ENCODE assay signal across 9 mouse cellular contexts in the genomic region with DNA sequence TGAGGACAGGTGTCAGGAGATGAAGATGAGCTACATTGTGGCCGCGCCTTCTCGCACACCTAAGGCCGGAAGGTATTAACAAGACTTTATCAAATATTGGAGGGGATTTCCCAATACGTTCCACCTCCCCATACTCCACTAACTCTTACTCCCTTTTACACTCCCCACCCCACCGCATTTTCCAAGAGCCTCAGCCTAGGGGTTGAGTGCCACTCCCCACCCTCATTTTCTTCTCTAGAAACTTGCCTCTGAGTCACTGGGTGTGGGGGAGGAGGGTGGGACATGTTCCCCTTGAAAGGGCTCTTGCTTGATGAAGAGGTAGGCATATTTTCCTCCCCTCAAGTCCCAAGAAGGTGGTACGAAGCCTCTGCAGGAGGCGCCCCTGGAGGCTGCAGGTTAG. TPM values are rescaled to one million over a fixed set of nuclear protein-coding genes. Genes with fewer than 3 reads are reported as not detected.
DNase-seq lines count a peak whose midpoint lies in the region; ATAC-seq and TF ChIP-seq lines count a peak whose summit lies in the region.
"Had no signal": no experiment of that assay in that cellular context is flagged by ENCODE, and none has a peak within 500 bp of the region (broad histone marks: within the 10 kb centered on the region; RNA-seq: fewer than 3 reads in every experiment).

No protein-coding gene starts in this region.

- no peak for TF ChIP-seq POLR2A in cortical plate, adult 2 months (IDR thresholded peaks at IDR 0.05; ENCODE audit: extremely low read depth, insufficient read depth, low read length)

- DNase-seq in left cerebral cortex, adult 2 months (ENCODE audit: extremely low spot score in 1 of 2, low spot score in 2 of 2) = no peak
- no peak for DNase-seq in left cerebral cortex, adult 8-10 months (ENCODE audit: low spot score in 2 of 2)
- no peak for DNase-seq in limb, embryonic 11.5 days (ENCODE audit: low spot score)
- DNase-seq in midbrain, postnatal 0 days (ENCODE audit: low spot score) = no peak
- no peak for DNase-seq in cerebellum, postnatal 4 days (ENCODE audit: low spot score in 2 of 2)
- no peak for DNase-seq in cerebellum, adult 9-11 months

- H3K27me3 ChIP-seq in limb, embryonic 11.5 days (ENCODE audit: control insufficient read depth, insufficient read depth, low read length) = no peaks in the 10 kb centered on the region
- H3K27me3 ChIP-seq in midbrain, postnatal 0 days (ENCODE audit: insufficient read depth, low read length) = no peaks in the 10 kb centered on the region

- H3K4me3 ChIP-seq in left cerebral cortex, adult 2 months = peak overlapping the region; percentile 56
- peak overlapping the region; percentile 43 for H3K4me3 ChIP-seq in cortical plate, adult 2 months (ENCODE audit: insufficient read depth, low read length)
- peak overlapping the region; percentile 69 for H3K4me3 ChIP-seq in limb, embryonic 11.5 days (ENCODE audit: low read depth, low read length)
- H3K4me3 ChIP-seq in midbrain, postnatal 0 days (ENCODE audit: low read depth, low read length) = peak overlapping the region; percentile 80

- TF ChIP-seq CTCF in left cerebral cortex, adult 2 months (IDR thresholded peaks at IDR 0.05) = no peak
- no peak for TF ChIP-seq CTCF in cortical plate, adult 2 months (IDR thresholded peaks at IDR 0.05; ENCODE audit: extremely low read depth, insufficient read depth, low read length)
- TF ChIP-seq CTCF in midbrain, postnatal 0 days (IDR thresholded peaks at IDR 0.05) = no peak

- no peaks in the 10 kb centered on the region for H3K9me3 ChIP-seq in limb, embryonic 11.5 days (ENCODE audit: control insufficient read depth, low read length)
- H3K9me3 ChIP-seq in midbrain, postnatal 0 days (ENCODE audit: low read length) = no peaks in the 10 kb centered on the region

- intact Hi-C loops in left cerebral cortex, adult 2 months (cut with DNase I) = loop anchor here (2.0 kb wide), 1 partner anchor 91 kb away; no protein-coding TSS in a partner anchor

- H3K9ac ChIP-seq in limb, embryonic 11.5 days (ENCODE audit: low read length) = peak overlapping the region; percentile 71; the same call in 1 of the 2 replicates
- H3K9ac ChIP-seq in midbrain, postnatal 0 days (replicated peaks; ENCODE audit: low read length, poor library complexity, severe bottlenecking) = peak overlapping the region; percentile 80

- no peaks in the 10 kb centered on the region for H3K36me3 ChIP-seq in limb, embryonic 11.5 days (ENCODE audit: control insufficient read depth, insufficient read depth, low read length)
- H3K36me3 ChIP-seq in midbrain, postnatal 0 days (ENCODE audit: insufficient read depth, low read length) = no peaks in the 10 kb centered on the region

- H3K27ac ChIP-seq in left cerebral cortex, adult 2 months = no peak overlapping the region
- H3K27ac ChIP-seq in cortical plate, adult 2 months (ENCODE audit: insufficient read depth, low read length) = no peak overlapping the region
- H3K27ac ChIP-seq in limb, embryonic 11.5 days (replicated peaks; ENCODE audit: low read depth, low read length) = no peak overlapping the region
- H3K27ac ChIP-seq in midbrain, postnatal 0 days (ENCODE audit: low read depth, low read length) = no peak overlapping the region

- 18% methylated on average over 8 of the region's 8 CpGs for WGBS in limb, embryonic 11.5 days
- WGBS in midbrain, postnatal 0 days = 33% methylated on average over 8 of the region's 8 CpGs

- no peak for ATAC-seq in limb, embryonic 11.5 days (ENCODE audit: insufficient number of reproducible peaks, low FRiP score, low TSS enrichment, low read depth)
- no peak for ATAC-seq in midbrain, postnatal 0 days (ENCODE audit: low FRiP score)
- no peak for ATAC-seq in cerebellum, adult (ENCODE audit: insufficient number of reproducible peaks, low FRiP score, low TSS enrichment)

- H3K4me1 ChIP-seq in cortical plate, adult 2 months (ENCODE audit: control insufficient read depth, insufficient read depth, low read length) = 0 out of 2 replicates have a peak, but pooled peaks cover 1% of the 10 kb centered on the region
- peaks cover 16% of the 10 kb centered on the region for H3K4me1 ChIP-seq in limb, embryonic 11.5 days (ENCODE audit: control insufficient read depth, insufficient read depth, low read length)
- H3K4me1 ChIP-seq in midbrain, postnatal 0 days (ENCODE audit: insufficient read depth, low read length) = 0 out of 2 replicates have a peak, but pooled peaks cover 8% of the 10 kb centered on the region

- H3K4me2 ChIP-seq in limb, embryonic 11.5 days (ENCODE audit: low read depth, severe bottlenecking) = peak overlapping the region; percentile 77
- H3K4me2 ChIP-seq in midbrain, postnatal 0 days (ENCODE audit: low read depth, low read length, poor library complexity, severe bottlenecking) = peak overlapping the region; percentile 68

RNA-seq across cellular contexts. Expression of a gene that starts 1.0 kb away (rescaled TPM):
- total RNA-seq in left cerebral cortex, adult 2 months (2021) = 1 to 10 TPM; 6.9 to 9.5 TPM
- 10 to 100 TPM in 2 of 4 experiments, 1 to 10 TPM in 2; 6.1 to 11.8 (median 9.2) TPM for total RNA-seq in left cerebral cortex, adult 8-10 months (2022)
- 13.2 and 14.3 TPM in 2 replicates for polyA plus RNA-seq in cortical plate, adult 2 months (2012; rRNA removed)
- polyA plus RNA-seq in limb, embryonic 11.5 days (2014; fragmentation: Nextera tagmentation; extraction: Ambion mirVana) = 10.0 and 10.3 TPM in 2 replicates
- 16.3 and 24.0 TPM in 2 replicates for total RNA-seq in midbrain, postnatal 0 days (2014; rRNA removed)
- polyA plus RNA-seq in midbrain, postnatal 0 days (2015; fragmentation: Nextera tagmentation; extraction: Ambion mirVana) = 13.5 and 14.8 TPM in 2 replicates

RNA-seq across cellular contexts. Expression of a gene that starts 26.3 kb away (rescaled TPM):
- total RNA-seq in left cerebral cortex, adult 2 months (2021) = 10 to 100 TPM; 25.4 to 27.4 TPM
- 10 to 100 TPM; 22.9 to 27.1 (median 24.6) TPM for total RNA-seq in left cerebral cortex, adult 8-10 months (2022)
- polyA plus RNA-seq in cortical plate, adult 2 months (2012; rRNA removed) = 16.6 and 18.7 TPM in 2 replicates
- polyA plus RNA-seq in limb, embryonic 11.5 days (2014; fragmentation: Nextera tagmentation; extraction: Ambion mirVana) = 67.2 and 79.4 TPM in 2 replicates
- 107 and 110 TPM in 2 replicates for total RNA-seq in midbrain, postnatal 0 days (2014; rRNA removed)
- polyA plus RNA-seq in midbrain, postnatal 0 days (2015; fragmentation: Nextera tagmentation; extraction: Ambion mirVana) = 78.6 and 78.8 TPM in 2 replicates

RNA-seq across cellular contexts. Expression of a gene that starts 30.9 kb away (rescaled TPM):
- not detected for total RNA-seq in left cerebral cortex, adult 2 months (2021)
- not detected for total RNA-seq in left cerebral cortex, adult 8-10 months (2022)
- 0.11 and 0.27 TPM in 2 replicates for polyA plus RNA-seq in cortical plate, adult 2 months (2012; rRNA removed)
- polyA plus RNA-seq in limb, embryonic 11.5 days (2014; fragmentation: Nextera tagmentation; extraction: Ambion mirVana) = 0.64 TPM in 1 of 2 replicates, not detected in the other
- not detected in 2 replicates for total RNA-seq in midbrain, postnatal 0 days (2014; rRNA removed)
- 1.1 and 1.3 TPM in 2 replicates for polyA plus RNA-seq in midbrain, postnatal 0 days (2015; fragmentation: Nextera tagmentation; extraction: Ambion mirVana)
- total RNA-seq: common myeloid progenitor, adult 5-6 weeks had no signal

RNA-seq across cellular contexts. Expression of a gene that starts 52.3 kb away (rescaled TPM):
- total RNA-seq in left cerebral cortex, adult 2 months (2021) = 10 to 100 TPM; 16.0 to 16.2 TPM
- total RNA-seq in left cerebral cortex, adult 8-10 months (2022) = 10 to 100 TPM; 13.8 to 16.4 (median 16.0) TPM
- 10.7 and 11.3 TPM in 2 replicates for polyA plus RNA-seq in cortical plate, adult 2 months (2012; rRNA removed)
- polyA plus RNA-seq in limb, embryonic 11.5 days (2014; fragmentation: Nextera tagmentation; extraction: Ambion mirVana) = 9.3 and 11.3 TPM in 2 replicates
- total RNA-seq in midbrain, postnatal 0 days (2014; rRNA removed) = 13.3 and 16.2 TPM in 2 replicates
- polyA plus RNA-seq in midbrain, postnatal 0 days (2015; fragmentation: Nextera tagmentation; extraction: Ambion mirVana) = 17.1 and 19.7 TPM in 2 replicates
